Comparison of ENCODE assay signal across 11 mouse cellular contexts in genomic region chr14:88981895-88982294, GRCm38 (mm10).
DNase-seq lines count a peak whose midpoint lies in the region; ATAC-seq and TF ChIP-seq lines count a peak whose summit lies in the region.
"Had no signal": no experiment of that assay in that cellular context is flagged by ENCODE, and none has a peak within 500 bp of the region (broad histone marks: within the 10 kb centered on the region; RNA-seq: fewer than 3 reads in every experiment).

No protein-coding gene starts in this region.

- peak; percentile 81 for TF ChIP-seq CTCF in midbrain, postnatal 0 days (IDR thresholded peaks at IDR 0.05)
- peak; percentile 73 for TF ChIP-seq CTCF in stomach, postnatal 0 days (IDR thresholded peaks at IDR 0.05; ENCODE audit: low read depth)

- H3K4me1 ChIP-seq in midbrain, postnatal 0 days (ENCODE audit: insufficient read depth, low read length): no peaks in the 10 kb centered on the region
- H3K4me1 ChIP-seq in midbrain, embryonic 10.5 days: no peaks in the 10 kb centered on the region
- H3K4me1 ChIP-seq in stomach, postnatal 0 days (replicated peaks; ENCODE audit: control insufficient read depth, insufficient read depth): no peaks in the 10 kb centered on the region
- H3K4me1 ChIP-seq: liver, embryonic 15.5 days had no signal

- 10% methylated on average over 6 of the region's 6 CpGs for WGBS in midbrain, postnatal 0 days
- 16% methylated on average over 6 of the region's 6 CpGs for WGBS in midbrain, embryonic 10.5 days
- WGBS in stomach, postnatal 0 days: 9% methylated on average over 6 of the region's 6 CpGs

- TF ChIP-seq EP300 in stomach, postnatal 0 days (optimal IDR thresholded peaks at IDR 0.05): no peak

- no peak overlapping the region for H3K4me3 ChIP-seq in midbrain, postnatal 0 days (ENCODE audit: low read depth, low read length)
- H3K4me3 ChIP-seq in midbrain, embryonic 10.5 days: no peak overlapping the region
- H3K4me3 ChIP-seq in stomach, postnatal 0 days (ENCODE audit: low read depth, low read length): no peak overlapping the region
- H3K4me3 ChIP-seq: liver, embryonic 15.5 days had no signal

- no peaks in the 10 kb centered on the region for H3K9me3 ChIP-seq in midbrain, postnatal 0 days (ENCODE audit: low read length)
- H3K9me3 ChIP-seq in midbrain, embryonic 10.5 days (replicated peaks): no peaks in the 10 kb centered on the region
- no peaks in the 10 kb centered on the region for H3K9me3 ChIP-seq in stomach, postnatal 0 days (ENCODE audit: control insufficient read depth, low read length)
- H3K9me3 ChIP-seq: liver, embryonic 15.5 days had no signal

- no peaks in the 10 kb centered on the region for H3K27me3 ChIP-seq in midbrain, postnatal 0 days (ENCODE audit: insufficient read depth, low read length)
- no peaks in the 10 kb centered on the region for H3K27me3 ChIP-seq in midbrain, embryonic 10.5 days (ENCODE audit: low read depth, poor library complexity, severe bottlenecking)
- H3K27me3 ChIP-seq in stomach, postnatal 0 days (ENCODE audit: control insufficient read depth, insufficient read depth, low read length): no peaks in the 10 kb centered on the region
- H3K27me3 ChIP-seq: liver, embryonic 15.5 days had no signal

- no peak overlapping the region for H3K9ac ChIP-seq in midbrain, postnatal 0 days (replicated peaks; ENCODE audit: low read length, poor library complexity, severe bottlenecking)
- H3K9ac ChIP-seq in stomach, postnatal 0 days (ENCODE audit: low read length): no peak overlapping the region
- H3K9ac ChIP-seq: liver, embryonic 15.5 days had no signal

- H3K4me2 ChIP-seq in midbrain, postnatal 0 days (ENCODE audit: low read depth, low read length, poor library complexity, severe bottlenecking): no peak overlapping the region
- H3K4me2 ChIP-seq in stomach, postnatal 0 days (replicated peaks; ENCODE audit: low read depth): no peak overlapping the region
- H3K4me2 ChIP-seq: liver, embryonic 15.5 days had no signal

- H3K27ac ChIP-seq in midbrain, postnatal 0 days (ENCODE audit: low read depth, low read length): no peak overlapping the region
- no peak overlapping the region for H3K27ac ChIP-seq in midbrain, embryonic 10.5 days (replicated peaks)
- no peak overlapping the region for H3K27ac ChIP-seq in stomach, postnatal 0 days (replicated peaks)
- H3K27ac ChIP-seq: liver, embryonic 15.5 days had no signal

- no peaks in the 10 kb centered on the region for H3K36me3 ChIP-seq in midbrain, postnatal 0 days (ENCODE audit: insufficient read depth, low read length)
- H3K36me3 ChIP-seq in midbrain, embryonic 10.5 days: no peaks in the 10 kb centered on the region
- no peaks in the 10 kb centered on the region for H3K36me3 ChIP-seq in stomach, postnatal 0 days (ENCODE audit: control insufficient read depth, insufficient read depth, low read length)
- H3K36me3 ChIP-seq: liver, embryonic 15.5 days had no signal

- no peak for ATAC-seq in midbrain, postnatal 0 days (ENCODE audit: low FRiP score)
- no peak for ATAC-seq in stomach, postnatal 0 days (ENCODE audit: low FRiP score, low TSS enrichment)

- peak; percentile 5 for DNase-seq in heart, postnatal 4 days
- DNase-seq in heart, adult 11 months: no peak
- peak; percentile 59 for DNase-seq in midbrain, postnatal 0 days (ENCODE audit: low spot score)
- DNase-seq in midbrain, embryonic 10.5 days (ENCODE audit: low spot score): no peak
- peak; percentile 11 for DNase-seq in c-Kit-positive CD71-positive TER-119-positive erythroid progenitor cells, embryonic 14.5 days (ENCODE audit: low spot score)
- DNase-seq in stomach, postnatal 0 days (ENCODE audit: low spot score): no peak
- DNase-seq in adrenal gland, postnatal 36 days: no peak
- DNase-seq in urinary bladder, postnatal 25 days (ENCODE audit: low spot score): no peak
- DNase-seq: heart, adult 18-20 months; right cerebral cortex, postnatal 14 days had no signal

Comparison
In these comparisons a context has a peak if more than half of its experiments do, and no peak if none do; other contexts are left out.
1. DNase-seq: peak in heart, postnatal 4 days (single experiment), midbrain, postnatal 0 days (single experiment) and c-Kit-positive CD71-positive TER-119-positive erythroid progenitor cells, embryonic 14.5 days (single experiment); none in heart, adult 11 months (single experiment), midbrain, embryonic 10.5 days (single experiment), stomach, postnatal 0 days (single experiment), adrenal gland, postnatal 36 days (0 of 2) and urinary bladder, postnatal 25 days (single experiment).